Mouse (Mus musculus) embryo, embryonic 11.5 days (tissue): ENCODE results near the gene Nusap1.
"Not testable (repeated sequence)": the region's sequence is repeated elsewhere in the genome, so short reads cannot be mapped to it uniquely, and the experiment has no call there.

Experiments used
- DNase-seq: peaks from one replicate; pipeline ENCODE4 v3.0.0-alpha.2; 2012; ENCODE audit warnings: low read depth, low spot score

The Nusap1 gene

DNA sequence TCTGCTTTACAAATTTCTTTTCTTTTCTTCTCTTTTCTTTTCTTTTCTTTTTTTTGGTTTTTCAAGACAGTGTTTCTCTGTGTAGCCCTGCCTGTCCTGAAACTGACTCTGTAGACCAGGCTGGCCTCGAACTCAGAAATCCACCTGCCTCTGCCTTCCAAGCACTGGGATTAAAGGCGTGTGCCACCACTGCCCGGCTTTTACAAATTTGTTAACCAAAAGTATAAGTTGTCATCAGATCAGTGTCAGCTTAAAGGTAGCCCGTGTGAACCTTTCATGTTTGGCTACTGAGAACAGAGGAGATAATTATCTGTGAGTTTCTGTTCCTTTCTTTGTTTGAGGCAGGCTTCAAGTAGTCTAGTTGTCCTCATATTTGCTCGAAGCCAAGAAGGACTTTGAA is 26.2 kb downstream of the Nusap1 start:
- no peak for DNase-seq

DNA sequence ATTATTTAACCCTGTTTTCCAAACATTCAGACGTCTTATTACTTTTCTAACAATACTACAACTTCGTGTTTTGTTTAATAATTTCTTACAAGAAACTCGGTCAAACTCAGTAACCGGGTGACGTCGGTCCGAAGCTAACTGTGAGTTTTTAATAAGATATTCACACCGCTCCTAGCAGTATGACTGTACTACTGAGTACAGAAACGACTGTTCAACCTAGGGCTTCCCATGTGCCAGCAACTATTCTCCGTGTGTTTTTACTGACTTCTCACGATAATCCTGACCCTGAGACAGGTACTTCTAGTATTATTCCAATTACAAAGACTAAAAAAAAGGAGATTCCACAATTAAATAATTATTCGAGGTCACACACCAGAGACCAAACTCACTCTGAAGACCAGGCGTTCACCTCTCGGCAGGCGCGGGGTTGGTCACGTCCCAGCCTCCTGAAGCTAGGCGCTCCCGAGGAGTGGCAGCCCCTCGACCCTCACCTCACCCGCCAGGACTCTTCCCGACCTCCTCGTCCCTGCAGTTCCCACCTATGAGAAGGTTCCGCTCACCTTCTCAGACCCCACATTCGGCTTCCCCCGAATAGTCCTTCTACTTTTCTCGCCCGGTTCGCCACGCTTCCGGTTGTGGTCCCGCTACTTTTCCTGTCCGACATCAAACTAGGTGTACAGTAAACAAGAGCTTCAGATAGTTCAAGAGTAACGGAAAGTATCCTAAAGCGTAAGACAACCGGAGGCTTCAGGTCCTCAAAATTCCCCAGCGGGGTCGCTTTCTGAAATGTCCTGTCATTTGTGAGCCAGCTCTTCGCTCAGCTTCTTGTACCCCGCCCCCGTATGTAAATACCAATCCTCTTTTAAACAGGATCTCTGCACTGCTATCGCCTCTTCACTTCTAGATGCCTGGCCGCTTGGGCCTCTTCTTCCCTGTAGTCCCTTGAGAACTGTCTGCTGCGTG is 44.4 kb downstream of the Nusap1 start, which contains the start of gene Ndufaf1:
Gene Ndufaf1 (minus strand): TSS at position 608 of the 963 bp plus-strand sequence.
- DNase-seq: peak; percentile 77

DNA sequence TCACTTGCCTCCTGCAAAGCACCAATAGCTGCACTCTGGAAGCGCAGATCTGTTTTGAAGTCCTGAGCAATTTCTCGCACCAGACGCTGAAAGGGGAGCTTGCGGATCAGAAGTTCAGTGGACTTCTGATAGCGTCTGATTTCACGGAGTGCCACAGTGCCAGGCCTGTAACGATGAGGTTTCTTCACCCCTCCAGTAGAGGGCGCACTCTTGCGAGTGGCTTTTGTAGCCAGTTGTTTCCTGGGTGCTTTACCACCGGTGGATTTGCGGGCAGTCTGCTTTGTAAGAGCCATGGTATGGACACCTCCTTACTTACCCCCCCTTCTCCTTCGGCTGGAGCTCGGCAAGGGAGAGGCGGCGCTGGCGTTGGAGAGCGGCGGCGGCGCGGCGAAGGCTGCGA is 47.6 kb downstream of the Nusap1 start:
- not testable (repeated sequence) for DNase-seq

DNA sequence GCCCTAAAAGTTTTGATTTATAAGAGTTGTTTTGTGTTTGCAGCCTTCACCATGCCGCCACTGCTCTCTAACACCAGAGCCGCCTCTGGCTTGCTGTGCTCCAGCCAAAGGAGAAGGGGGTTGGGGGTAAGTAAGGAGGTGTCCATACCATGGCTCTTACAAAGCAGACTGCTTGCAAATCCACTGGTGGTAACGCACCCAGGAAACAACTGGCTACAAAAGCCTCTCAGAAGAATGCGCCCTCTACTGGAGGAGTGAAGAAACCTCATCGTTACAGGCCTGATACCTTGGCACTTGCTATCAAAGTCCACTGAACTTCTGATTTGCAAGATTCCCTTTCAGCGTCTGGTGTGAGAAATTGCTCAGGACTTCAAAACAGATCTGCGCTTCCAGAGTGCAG is 50.9 kb downstream of the Nusap1 start:
- DNase-seq: no peak

DNA sequence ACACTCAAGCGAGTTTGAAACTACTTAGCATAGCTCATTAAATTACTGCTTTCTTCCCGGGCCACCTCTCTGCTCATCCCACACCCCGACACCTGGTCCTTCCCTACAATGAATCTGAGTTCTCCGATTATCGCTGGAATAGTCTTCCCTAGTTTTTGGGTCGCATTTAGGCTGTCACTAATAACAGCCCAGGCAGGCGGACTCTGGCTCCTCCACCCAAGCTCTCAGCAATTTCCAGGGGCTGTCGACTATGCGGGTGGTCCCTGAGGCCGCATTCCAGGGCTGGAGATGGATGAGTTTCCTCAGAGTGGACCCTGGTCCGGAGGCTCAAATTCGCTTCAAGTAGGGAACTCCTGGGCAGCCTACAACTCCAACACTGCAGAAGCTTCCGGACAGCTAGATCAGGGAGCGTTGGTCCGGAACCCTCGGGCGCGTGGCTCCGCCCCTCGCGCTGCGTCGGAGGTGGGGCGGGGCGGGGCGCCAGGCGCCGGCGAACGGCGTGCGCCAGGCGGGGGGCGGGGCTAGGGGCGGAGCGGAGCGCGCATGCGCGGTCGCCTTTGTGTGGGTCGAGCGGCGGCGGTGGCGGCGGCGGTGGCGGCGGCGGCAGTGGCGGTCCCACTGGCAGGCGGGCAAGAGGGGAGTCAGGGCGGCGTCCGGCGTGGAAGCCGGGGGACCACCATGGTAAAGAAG is 56.6 kb downstream of the Nusap1 start, which contains the start of gene Rtf1:
Gene Rtf1 (plus strand): TSS at position 544 of the 690 bp plus-strand sequence.
- DNase-seq: peak; percentile 85

DNA sequence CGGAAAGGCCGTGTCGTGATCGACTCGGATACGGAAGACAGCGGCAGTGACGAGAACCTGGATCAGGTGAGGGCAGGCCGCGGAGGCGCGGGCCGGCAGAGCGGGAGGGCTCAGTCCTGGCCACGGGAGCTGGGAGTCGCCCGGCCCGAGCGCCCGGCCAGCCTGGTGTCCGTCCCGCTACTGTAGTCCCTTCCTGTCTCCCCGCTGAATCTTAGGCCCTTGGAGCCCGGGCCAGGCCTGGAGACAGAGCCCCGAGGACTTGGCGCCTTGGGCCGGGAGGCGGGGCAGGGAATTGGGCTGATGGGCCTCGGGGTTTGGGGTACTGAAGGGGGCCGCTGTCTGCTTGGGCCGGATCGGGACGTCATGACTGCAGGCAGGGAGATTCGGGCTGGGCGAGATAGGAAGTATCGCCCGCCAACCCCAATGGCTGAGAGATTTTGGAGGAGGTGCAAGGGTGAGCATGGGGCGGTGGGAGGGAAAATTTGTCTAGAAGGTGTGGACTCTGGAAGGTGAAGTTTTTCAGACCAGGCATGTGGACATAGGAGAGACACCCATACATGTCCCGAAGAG is 57.2 kb downstream of the Nusap1 start:
- peak; percentile 24 for DNase-seq

DNA sequence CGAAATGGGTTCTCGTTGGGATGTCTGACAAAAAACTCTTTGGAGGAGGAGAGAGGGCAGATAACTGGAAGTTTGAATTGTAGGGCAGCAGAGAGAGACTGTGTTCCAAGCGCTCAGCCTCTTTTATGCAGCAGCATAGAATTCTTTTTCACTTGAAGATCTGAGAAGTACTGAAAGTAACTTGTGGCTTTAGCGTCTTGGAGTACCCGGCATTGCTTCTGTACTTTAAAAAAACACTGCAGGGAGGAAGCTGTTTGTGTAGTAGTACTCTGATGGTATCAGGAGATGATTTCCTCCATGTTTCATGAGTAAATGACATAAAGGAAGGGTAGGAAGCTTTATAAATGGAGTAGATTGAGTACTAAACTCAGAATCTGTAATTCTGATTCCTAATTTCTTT is 57.7 kb downstream of the Nusap1 start:
- DNase-seq: no peak

DNA sequence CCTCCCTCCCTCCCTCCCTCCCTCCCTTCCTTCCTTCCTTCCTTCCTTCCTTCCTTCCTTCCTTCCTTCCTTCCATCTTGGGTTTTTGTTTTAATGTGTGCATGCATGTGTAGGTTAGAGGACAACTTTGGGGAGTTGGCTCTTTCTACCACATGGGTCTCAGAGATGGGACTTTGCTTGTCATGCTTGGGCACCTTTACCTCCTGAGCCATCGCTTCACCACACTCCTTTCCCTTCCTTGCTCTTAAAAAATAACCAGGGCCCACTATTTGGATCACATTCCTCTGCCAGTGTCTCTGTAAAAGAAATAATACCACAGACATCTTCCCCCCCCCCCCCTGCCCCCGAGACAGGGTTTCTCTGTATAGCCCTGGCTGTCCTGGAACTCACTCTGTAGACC is 65.6 kb downstream of the Nusap1 start:
- DNase-seq: no peak

DNA sequence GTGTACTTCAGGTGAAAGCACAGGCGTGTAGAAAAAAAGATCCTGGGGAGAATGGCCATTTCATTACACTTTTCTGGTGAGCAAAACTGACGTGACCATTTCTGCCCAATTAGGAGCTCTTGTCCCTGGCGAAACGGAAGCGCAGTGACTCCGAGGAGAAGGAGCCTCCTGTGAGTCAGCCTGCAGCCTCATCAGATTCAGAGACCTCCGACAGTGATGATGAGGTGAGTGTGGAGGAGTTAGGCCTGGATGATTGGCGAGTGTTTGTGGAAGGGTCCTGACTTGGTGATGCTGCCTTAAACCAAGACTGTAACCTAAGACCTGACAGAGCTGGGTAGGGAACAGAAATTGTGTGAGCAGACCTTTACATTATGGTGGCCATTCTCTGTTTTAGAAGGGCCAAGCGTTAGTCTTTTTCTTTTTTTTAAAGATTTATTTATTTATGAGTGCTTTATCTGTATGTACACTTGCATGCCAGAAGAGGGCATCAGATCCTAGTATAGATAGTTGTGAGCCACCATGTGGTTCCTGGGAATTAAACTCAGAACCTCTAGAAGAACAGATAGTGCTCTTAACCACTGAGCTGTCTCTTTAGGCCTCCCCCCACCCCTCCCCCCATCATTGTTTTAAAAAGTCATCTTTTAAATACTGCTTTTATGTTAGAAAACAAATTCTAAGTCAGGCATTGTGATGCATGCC is 74.1 kb downstream of the Nusap1 start:
- no peak for DNase-seq

DNA sequence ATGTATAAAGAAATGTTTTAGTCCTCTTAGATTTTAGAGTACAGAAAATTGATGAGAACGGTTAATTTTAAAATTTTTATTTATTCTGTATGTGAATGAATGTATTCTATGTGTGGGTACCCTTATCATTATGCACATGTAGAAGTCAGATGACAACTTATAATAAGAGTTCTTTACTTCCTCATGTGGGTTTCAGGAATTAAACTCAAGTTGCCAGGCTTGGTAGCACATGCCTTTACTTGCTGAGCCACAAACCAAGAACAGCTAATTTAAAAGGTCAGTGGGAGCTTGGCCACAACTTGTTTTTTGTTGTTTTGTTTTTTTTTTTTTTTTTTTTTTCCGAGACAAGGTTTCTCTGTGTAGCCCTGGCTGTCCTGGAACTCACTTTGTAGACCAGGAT is 76.7 kb downstream of the Nusap1 start:
- no peak for DNase-seq

DNA sequence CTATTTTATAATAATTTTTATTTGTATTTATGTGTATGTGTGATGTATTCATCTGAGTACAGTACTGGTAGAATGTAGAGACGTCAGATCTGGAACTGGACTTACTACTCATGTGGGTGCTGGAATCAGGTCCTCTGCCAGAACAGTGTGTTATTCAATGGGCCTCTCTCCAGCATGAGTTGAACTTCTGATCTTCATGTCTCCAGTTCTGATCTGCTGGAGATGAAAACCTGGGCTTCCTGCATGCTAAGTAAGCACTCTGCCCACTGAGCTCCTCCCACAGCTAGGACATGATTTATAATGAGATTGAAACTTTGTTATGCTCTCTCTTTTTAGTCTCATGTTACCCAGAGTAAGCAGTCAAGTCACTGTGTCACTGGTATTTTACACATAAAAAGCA is 78.0 kb downstream of the Nusap1 start:
- no peak for DNase-seq

DNA sequence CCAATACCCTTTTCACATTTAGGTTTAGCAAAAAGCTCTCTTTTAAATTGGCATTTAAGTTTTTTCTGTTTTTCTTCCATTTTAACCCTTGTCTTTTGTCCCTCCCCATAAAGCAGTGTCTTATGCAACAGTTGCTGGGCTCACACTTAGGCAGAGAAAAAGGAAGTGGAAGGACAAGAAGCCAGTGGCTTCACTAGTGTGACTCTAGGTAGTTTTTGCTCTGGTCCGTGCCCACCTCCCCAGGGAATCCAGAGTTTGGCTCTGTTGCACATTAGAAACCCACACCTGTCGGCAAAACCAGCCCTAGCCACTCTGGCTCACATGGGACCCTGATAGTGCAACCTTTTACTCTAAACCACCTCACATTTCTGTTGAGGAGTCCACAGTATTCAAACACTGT is 80.4 kb downstream of the Nusap1 start:
- no peak for DNase-seq

DNA sequence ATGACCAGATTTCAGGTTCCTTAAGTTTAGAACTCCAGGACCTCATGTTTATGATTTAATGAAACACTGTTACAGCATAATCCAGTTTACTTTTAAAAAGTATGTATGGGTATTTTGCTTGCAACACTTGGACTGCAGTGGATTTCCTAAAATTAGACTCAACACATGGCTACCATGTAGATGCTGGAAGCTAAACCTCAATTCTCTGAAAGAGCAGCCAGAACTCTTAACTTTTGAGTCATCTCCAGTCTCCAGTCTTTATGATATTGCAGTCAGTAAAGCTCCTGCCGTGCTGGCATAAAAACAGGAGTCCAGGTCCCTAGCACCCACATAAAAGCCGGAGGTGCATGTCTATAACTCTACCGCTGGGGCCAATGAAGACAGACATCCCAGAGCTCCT is 81.9 kb downstream of the Nusap1 start:
- DNase-seq: no peak
